Mouse (Mus musculus) embryonic facial prominence, embryonic 11.5 days (tissue): ENCODE measurements around the gene Upp2. TPM values are rescaled to one million over a fixed set of nuclear protein-coding genes. Genes with fewer than 3 reads are reported as not detected.

ENCODE experiments used
- ATAC-seq: fragments of 200-750 bp; cut with Nextera tagmentation; replicated peaks from 2 replicates; pipeline ENCODE4 v1.8.0; 2017; ENCODE audit warnings: low read depth; ENCODE audit not compliant: insufficient number of reproducible peaks, low FRiP score, low TSS enrichment
- DNase-seq: peaks from one replicate; pipeline ENCODE4 v3.0.0-alpha.2; 2015; ENCODE audit warnings: low spot score
- H3K27ac ChIP-seq: fragments of 300-500 bp; sonication (generic); replicated peaks from 2 replicates; pipeline ENCODE4 v1.5.1; 2014; ENCODE audit warnings: mild to moderate bottlenecking, low read depth, low read length, control low read depth
- H3K27me3 ChIP-seq: fragments of 300-500 bp; sonication (generic); 2 replicates; pipeline ENCODE4 v1.6.1; 2014; ENCODE audit warnings: mild to moderate bottlenecking, low read length, moderate library complexity, mixed read lengths; ENCODE audit not compliant: control insufficient read depth, insufficient read depth
- H3K36me3 ChIP-seq: fragments of 300-500 bp; sonication (generic); replicated peaks from 2 replicates; pipeline ENCODE4 v1.6.1; 2014; ENCODE audit warnings: low read depth, mild to moderate bottlenecking, low read length, moderate library complexity, mixed read lengths; ENCODE audit not compliant: control insufficient read depth, insufficient read depth
- H3K4me1 ChIP-seq: fragments of 300-500 bp; sonication (generic); 2 replicates; pipeline ENCODE4 v1.6.1; 2014; ENCODE audit warnings: low read length, mixed read lengths; ENCODE audit not compliant: control insufficient read depth, insufficient read depth
- H3K4me2 ChIP-seq: fragments of 300-500 bp; sonication (generic); 2 replicates; pipeline ENCODE4 v1.6.1; 2014; ENCODE audit warnings: low read depth, mild to moderate bottlenecking, control low read depth, low read length, moderate library complexity
- H3K4me3 ChIP-seq: fragments of 300-500 bp; sonication (generic); 2 replicates; pipeline ENCODE4 v1.5.1; 2014; ENCODE audit warnings: low read depth, low read length, control low read depth
- H3K9ac ChIP-seq: fragments of 300-500 bp; sonication (generic); replicated peaks from 2 replicates; pipeline ENCODE4 v1.6.1; 2014; ENCODE audit warnings: mild to moderate bottlenecking, control low read depth, low read length
- H3K9me3 ChIP-seq: fragments of 300-500 bp; sonication (generic); replicated peaks from 2 replicates; pipeline ENCODE4 v1.6.1; 2016; ENCODE audit warnings: mild to moderate bottlenecking, low read length, inconsistent platforms, mixed read lengths; ENCODE audit not compliant: control insufficient read depth
- WGBS: fragments of 180-500 bp; shearing (Covaris S2); extraction: QIAGEN DNeasy Blood & Tissue Kit; methylation state at CpG from one replicate; pipeline ENCODE4 v1.1.7; 2014; 5-methylcytosine and 5-hydroxymethylcytosine counted together
- polyA plus RNA-seq: library from polyadenylated mRNA; unstranded; fragments of >200 nt; fragmentation: Nextera tagmentation; extraction: Ambion mirVana; gene quantifications from 2 replicates; pipeline ENCODE4 v1.2.1, GENCODE M21; 2014

Upp2 gene
- polyA plus RNA-seq, 1 experiment from 2014 or later, result 5.0 TPM

DNA sequence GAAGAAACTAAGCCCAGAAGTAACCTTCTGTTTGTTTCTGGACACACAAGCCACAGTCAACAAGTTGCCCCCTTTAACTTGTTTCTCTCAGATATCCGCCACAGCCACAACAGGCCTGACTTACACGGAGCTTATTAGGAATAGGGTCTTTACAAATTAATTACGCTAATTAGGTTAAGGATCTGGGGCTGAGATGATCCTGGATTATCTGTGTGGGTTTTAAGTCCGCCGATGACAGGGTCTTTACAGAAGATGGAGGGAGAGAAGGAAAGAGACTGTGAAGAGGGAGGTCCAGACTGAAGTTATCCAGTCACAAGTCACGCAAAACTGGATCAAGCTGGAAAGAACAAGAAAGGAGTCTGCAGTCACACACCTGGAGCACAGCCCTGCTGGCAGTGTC, 28.9 kb upstream of the Upp2 start:
- ATAC-seq, result no peak
- H3K4me3 ChIP-seq, result no peak overlapping the region
- no peaks in the 10 kb centered on the region for H3K4me1 ChIP-seq

DNA sequence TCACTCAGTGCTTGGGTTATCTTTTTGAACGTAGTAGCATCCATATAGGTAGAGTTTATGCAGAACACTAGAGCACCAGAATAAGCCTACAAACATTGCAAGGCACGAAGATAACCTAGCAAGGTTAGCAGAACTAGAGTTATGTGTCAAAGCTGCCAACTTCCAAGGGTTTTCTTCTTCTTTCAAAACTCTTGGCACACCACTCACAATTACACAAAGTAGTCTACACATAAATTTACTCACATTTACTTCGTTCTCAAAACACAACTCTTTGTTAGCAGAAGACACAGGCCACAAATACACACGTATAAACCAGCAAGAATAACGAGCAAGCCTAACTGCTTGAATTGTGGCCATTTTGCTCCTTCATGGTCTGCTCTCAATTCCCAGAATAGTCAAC, 23.8 kb upstream of the Upp2 start:
- no peak overlapping the region for H3K4me2 ChIP-seq
- DNase-seq, result no peak
- no peaks in the 10 kb centered on the region for H3K27me3 ChIP-seq
- H3K9me3 ChIP-seq, result no peaks in the 10 kb centered on the region
- 82% methylated on average over 5 of the region's 5 CpGs for WGBS
- ATAC-seq, result no peak
- H3K4me1 ChIP-seq, result no peaks in the 10 kb centered on the region
- H3K4me3 ChIP-seq, result no peak overlapping the region
- H3K9ac ChIP-seq, result no peak overlapping the region
- H3K27ac ChIP-seq, result no peak overlapping the region
- no peaks in the 10 kb centered on the region for H3K36me3 ChIP-seq

More for the DNA sequence above, 28.9 kb upstream of the Upp2 start:
- Histone ChIP-seq H3K27me3 (no peaks in the 10 kb centered on the region), H3K9me3 (no peaks in the 10 kb centered on the region), H3K4me2 (no peak overlapping the region), H3K27ac (no peak overlapping the region), H3K36me3 (no peaks in the 10 kb centered on the region), H3K9ac (no peak overlapping the region)
- no peak for DNase-seq
- WGBS, result 86% methylated on average over 6 of the region's 6 CpGs

- no peak overlapping the region for H3K4me3 ChIP-seq
- no peaks in the 10 kb centered on the region for H3K27me3 ChIP-seq
- DNase-seq (no peak), ATAC-seq (no peak)
- H3K9me3 ChIP-seq, result no peaks in the 10 kb centered on the region
- H3K36me3 ChIP-seq, result no peaks in the 10 kb centered on the region
- H3K4me1 ChIP-seq, result no peaks in the 10 kb centered on the region
- H3K4me2 ChIP-seq, result no peak overlapping the region
- H3K27ac ChIP-seq, result no peak overlapping the region
- WGBS, result 89% methylated on average over 6 of the region's 6 CpGs
- no peak overlapping the region for H3K9ac ChIP-seq
Measured at GRCm38 (mm10) chr2:58544368-58544767, 22.7 kb upstream of the Upp2 start.

GRCm38 (mm10) chr2:58546264-58546663, 20.8 kb upstream of the Upp2 start:
- Histone ChIP-seq H3K4me3 (no peak overlapping the region), H3K4me2 (no peak overlapping the region), H3K9ac (no peak overlapping the region), H3K36me3 (no peaks in the 10 kb centered on the region), H3K9me3 (no peaks in the 10 kb centered on the region), H3K4me1 (no peaks in the 10 kb centered on the region), H3K27me3 (no peaks in the 10 kb centered on the region), H3K27ac (no peak overlapping the region)
- WGBS, result 94% methylated on average over 7 of the region's 7 CpGs
- no peak for DNase-seq
- no peak for ATAC-seq

DNA sequence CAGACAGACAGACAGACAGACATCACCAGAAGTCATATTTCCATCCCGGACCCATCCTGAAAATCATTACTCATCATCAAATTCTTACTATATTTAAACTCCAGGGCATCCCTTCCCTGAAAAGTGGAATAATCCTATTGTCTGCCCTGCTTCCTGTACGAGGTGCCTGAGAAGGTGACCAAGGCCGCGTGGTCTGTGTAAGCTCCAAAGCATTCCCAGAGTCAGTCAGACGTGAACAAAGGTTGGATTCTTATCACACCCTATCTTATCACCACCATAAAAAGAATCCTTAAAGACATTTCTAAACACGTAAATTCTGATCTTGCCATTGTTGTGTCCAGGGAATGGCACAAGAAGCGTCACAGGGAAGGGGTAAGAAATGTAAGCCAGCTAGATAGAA, 18.2 kb upstream of the Upp2 start:
- H3K27me3 ChIP-seq, result no peaks in the 10 kb centered on the region
- no peak overlapping the region for H3K4me2 ChIP-seq
- 0 out of 2 replicates have a peak, but pooled peaks cover 4% of the 10 kb centered on the region for H3K4me1 ChIP-seq
- ATAC-seq, result no peak
- no peak overlapping the region for H3K4me3 ChIP-seq
- no peak overlapping the region for H3K9ac ChIP-seq
- 73% methylated on average over 7 of the region's 7 CpGs for WGBS
- DNase-seq, result no peak
- no peaks in the 10 kb centered on the region for H3K9me3 ChIP-seq
- no peak overlapping the region for H3K27ac ChIP-seq
- H3K36me3 ChIP-seq, result no peaks in the 10 kb centered on the region

DNA sequence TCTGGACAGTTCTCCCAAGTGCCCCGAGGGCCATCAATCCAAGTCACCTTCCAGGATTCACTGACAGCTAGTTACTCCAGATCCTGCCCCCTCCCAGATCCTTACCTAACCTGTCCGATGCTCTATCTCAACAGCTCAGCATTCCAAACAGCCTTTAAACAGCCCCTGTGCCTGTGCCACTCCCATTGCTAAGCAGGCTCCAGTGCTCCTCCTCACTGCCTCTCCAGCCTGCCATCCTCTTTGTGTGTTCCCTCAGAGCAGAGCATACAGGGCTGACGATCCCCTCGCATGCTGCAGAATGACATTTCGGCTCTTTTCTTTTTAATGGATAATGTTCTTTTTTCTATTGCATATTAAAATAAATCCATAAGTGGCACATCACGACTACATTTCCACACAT, 17.1 kb upstream of the Upp2 start:
- ATAC-seq, result no peak
- H3K36me3 ChIP-seq, result no peaks in the 10 kb centered on the region
- H3K9ac ChIP-seq, result no peak overlapping the region
- no peak for DNase-seq
- H3K4me2 ChIP-seq, result no peak overlapping the region
- H3K9me3 ChIP-seq, result no peaks in the 10 kb centered on the region
- H3K4me3 ChIP-seq, result no peak overlapping the region
- H3K4me1 ChIP-seq, result 0 out of 2 replicates have a peak, but pooled peaks cover 4% of the 10 kb centered on the region
- WGBS, result 49% methylated on average over 6 of the region's 6 CpGs
- no peaks in the 10 kb centered on the region for H3K27me3 ChIP-seq
- no peak overlapping the region for H3K27ac ChIP-seq

GRCm38 (mm10) chr2:58550488-58550887, 16.6 kb upstream of the Upp2 start:
- WGBS, result 55% methylated on average over 9 of the region's 9 CpGs
- no peak for DNase-seq
- Histone ChIP-seq H3K9me3 (no peaks in the 10 kb centered on the region), H3K36me3 (no peaks in the 10 kb centered on the region), H3K27me3 (no peaks in the 10 kb centered on the region), H3K27ac (no peak overlapping the region), H3K4me1 (0 out of 2 replicates have a peak, but pooled peaks cover 4% of the 10 kb centered on the region), H3K9ac (no peak overlapping the region), H3K4me3 (no peak overlapping the region), H3K4me2 (no peak overlapping the region)
- no peak for ATAC-seq

GRCm38 (mm10) chr2:58551866-58552265, 15.2 kb upstream of the Upp2 start:
- no peak overlapping the region for H3K4me2 ChIP-seq
- 0 out of 2 replicates have a peak, but pooled peaks cover 4% of the 10 kb centered on the region for H3K4me1 ChIP-seq
- H3K36me3 ChIP-seq, result no peaks in the 10 kb centered on the region
- WGBS, result 9% methylated on average over 6 of the region's 6 CpGs
- H3K27me3 ChIP-seq, result no peaks in the 10 kb centered on the region
- no peak overlapping the region for H3K9ac ChIP-seq
- H3K9me3 ChIP-seq, result no peaks in the 10 kb centered on the region
- no peak for DNase-seq
- no peak overlapping the region for H3K4me3 ChIP-seq
- no peak for ATAC-seq
- H3K27ac ChIP-seq, result no peak overlapping the region
